Mouse (Mus musculus): ENCODE measurements around the gene Ajm1. TPM values are rescaled to one million over a fixed set of nuclear protein-coding genes. Genes with fewer than 3 reads are reported as not detected.

Ajm1 gene
- total and polyA plus RNA-seq, 2 experiments from 2014 or later, result not detected

DNA sequence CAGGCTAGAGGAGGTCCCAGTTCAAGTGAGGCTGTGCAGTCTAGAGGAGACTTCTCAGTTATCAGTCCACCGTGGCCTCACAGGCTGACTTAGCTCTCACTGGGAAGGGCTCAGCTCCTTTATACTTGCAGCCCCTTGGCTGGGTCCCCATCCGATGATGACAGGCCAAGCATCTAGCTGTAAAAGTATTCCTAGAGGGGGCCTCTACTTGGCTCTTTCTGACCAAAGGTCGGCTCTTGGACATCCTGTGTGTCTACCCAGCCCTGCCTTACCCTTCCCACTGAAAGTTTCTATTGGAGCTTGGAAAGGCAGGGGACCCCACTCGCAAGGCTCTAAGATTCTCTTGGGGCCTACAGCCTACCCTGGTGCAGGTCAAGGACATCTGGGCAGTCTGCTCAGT is 10.3 kb downstream of the Ajm1 start:
- no peak overlapping the region for H3K4me3 ChIP-seq (ENCODE audit: low read depth, low read length)
- H3K9me3 ChIP-seq (replicated peaks; ENCODE audit: control insufficient read depth, low read length), result no peaks in the 10 kb centered on the region
- no peak for DNase-seq (ENCODE audit: low spot score)
- no peak overlapping the region for H3K4me2 ChIP-seq (ENCODE audit: low read depth, low read length)
- H3K27me3 ChIP-seq (ENCODE audit: control insufficient read depth, insufficient read depth, low read length), result peaks cover 4% of the 10 kb centered on the region
- peaks cover 18% of the 10 kb centered on the region for H3K36me3 ChIP-seq (replicated peaks; ENCODE audit: control insufficient read depth, insufficient read depth, low read length)
- peaks cover 13% of the 10 kb centered on the region for H3K4me1 ChIP-seq (ENCODE audit: control insufficient read depth, insufficient read depth)
- TF ChIP-seq EP300 (IDR thresholded peaks at IDR 0.05; ENCODE audit: low read depth) (no peak), CTCF (IDR thresholded peaks at IDR 0.05; ENCODE audit: low read depth) (no peak)
- H3K27ac ChIP-seq (ENCODE audit: low read depth), result no peak overlapping the region
- WGBS, result 81% methylated on average over 4 of the region's 4 CpGs
- no peak for ATAC-seq (ENCODE audit: insufficient read depth, low read depth)
- H3K9ac ChIP-seq (replicated peaks; ENCODE audit: low read depth, low read length), result no peak overlapping the region

DNA sequence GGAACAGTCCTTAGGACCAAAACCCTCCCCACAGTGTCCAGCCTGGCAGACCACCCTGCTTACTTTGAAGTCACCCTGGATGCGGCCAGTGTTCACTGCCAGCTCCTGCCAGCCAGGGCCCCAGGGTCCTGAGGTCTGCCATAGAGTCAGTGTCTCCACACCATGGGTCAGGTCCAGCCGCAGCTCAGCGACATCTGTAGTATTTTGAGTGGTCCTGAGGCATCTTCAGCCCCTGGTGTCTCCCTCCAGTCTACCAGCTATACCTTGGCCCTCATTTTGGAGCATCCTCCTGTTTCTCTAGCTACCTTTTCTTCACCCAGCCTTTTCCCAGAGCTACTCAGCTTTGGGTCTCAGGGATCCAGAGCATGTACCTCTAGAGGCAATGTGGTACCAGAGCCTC is 12.2 kb downstream of the Ajm1 start:
- no peak overlapping the region for H3K9ac ChIP-seq (replicated peaks; ENCODE audit: low read depth, low read length)
- TF ChIP-seq CTCF (IDR thresholded peaks at IDR 0.05; ENCODE audit: low read depth) (no peak), EP300 (IDR thresholded peaks at IDR 0.05; ENCODE audit: low read depth) (no peak)
- ATAC-seq (ENCODE audit: insufficient read depth, low read depth) (no peak), DNase-seq (ENCODE audit: low spot score) (no peak)
- peaks cover 35% of the 10 kb centered on the region for H3K36me3 ChIP-seq (replicated peaks; ENCODE audit: control insufficient read depth, insufficient read depth, low read length)
- no peak overlapping the region for H3K4me3 ChIP-seq (ENCODE audit: low read depth, low read length)
- H3K4me1 ChIP-seq (ENCODE audit: control insufficient read depth, insufficient read depth), result peaks cover 7% of the 10 kb centered on the region
- H3K4me2 ChIP-seq (ENCODE audit: low read depth, low read length), result no peak overlapping the region
- WGBS, result 98% methylated on average over 3 of the region's 3 CpGs
- H3K27ac ChIP-seq (ENCODE audit: low read depth), result no peak overlapping the region
- no peaks in the 10 kb centered on the region for H3K27me3 ChIP-seq (ENCODE audit: control insufficient read depth, insufficient read depth, low read length)
- H3K9me3 ChIP-seq (replicated peaks; ENCODE audit: control insufficient read depth, low read length), result no peaks in the 10 kb centered on the region

DNA sequence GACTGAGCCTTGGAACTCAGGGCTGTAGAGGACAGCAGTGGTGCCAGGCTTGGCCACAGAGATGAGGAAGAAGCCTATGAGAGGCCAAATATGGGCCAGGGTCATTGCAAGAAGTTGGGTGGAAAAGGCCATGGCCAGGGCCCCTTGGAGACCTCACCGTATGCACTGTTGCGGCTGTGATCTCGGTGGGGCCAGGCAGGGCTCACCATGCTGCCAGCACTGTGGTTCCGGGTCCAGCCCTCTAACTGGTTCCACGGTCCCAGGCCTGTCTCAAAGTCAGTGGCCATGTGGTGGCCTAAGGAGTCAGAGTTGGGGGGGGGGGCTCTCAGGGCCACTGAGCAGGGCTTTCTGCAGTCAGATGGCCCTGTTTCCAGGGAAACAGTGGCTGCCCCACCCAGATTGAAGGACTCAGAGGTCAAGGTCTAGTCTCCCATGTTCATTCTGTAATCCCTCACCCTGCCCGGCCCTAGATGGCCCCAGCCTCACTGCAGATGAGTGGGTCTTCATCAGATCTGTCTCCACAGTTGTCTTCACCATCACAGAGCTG is 13.0 kb downstream of the Ajm1 start:
- no peak for DNase-seq (ENCODE audit: low spot score)
- no peaks in the 10 kb centered on the region for H3K27me3 ChIP-seq (ENCODE audit: control insufficient read depth, insufficient read depth, low read length)
- no peak overlapping the region for H3K4me2 ChIP-seq (ENCODE audit: low read depth, low read length)
- WGBS, result 78% methylated on average over 6 of the region's 6 CpGs
- no peak overlapping the region for H3K4me3 ChIP-seq (ENCODE audit: low read depth, low read length)
- peaks cover 43% of the 10 kb centered on the region for H3K36me3 ChIP-seq (replicated peaks; ENCODE audit: control insufficient read depth, insufficient read depth, low read length)
- H3K27ac ChIP-seq (ENCODE audit: low read depth), result no peak overlapping the region
- no peak overlapping the region for H3K9ac ChIP-seq (replicated peaks; ENCODE audit: low read depth, low read length)
- TF ChIP-seq EP300 (IDR thresholded peaks at IDR 0.05; ENCODE audit: low read depth) (no peak), CTCF (IDR thresholded peaks at IDR 0.05; ENCODE audit: low read depth) (no peak)
- ATAC-seq (ENCODE audit: insufficient read depth, low read depth), result no peak
- no peaks in the 10 kb centered on the region for H3K9me3 ChIP-seq (replicated peaks; ENCODE audit: control insufficient read depth, low read length)
- peaks cover 2% of the 10 kb centered on the region; the same call in 1 of the 2 replicates for H3K4me1 ChIP-seq (ENCODE audit: control insufficient read depth, insufficient read depth)

DNA sequence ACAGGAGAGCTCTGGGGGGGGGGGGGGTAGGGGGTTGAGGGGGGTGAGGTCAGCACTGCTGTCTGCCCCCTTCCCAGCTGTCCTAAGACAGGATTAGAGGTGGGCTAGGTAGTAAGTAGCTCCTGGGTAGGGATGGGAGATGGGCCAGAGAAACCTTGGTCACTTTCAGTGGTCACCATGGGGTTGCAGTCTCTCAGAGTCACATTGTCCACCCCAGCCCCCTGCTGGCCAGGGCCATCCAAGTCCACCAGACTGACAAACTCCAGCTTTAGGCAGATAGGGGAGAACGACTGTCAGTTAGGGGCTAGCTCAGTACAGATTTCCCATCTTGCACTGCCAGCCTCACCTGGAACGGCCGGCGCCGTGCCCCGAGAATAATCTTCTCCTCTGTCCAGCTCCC is 15.0 kb downstream of the Ajm1 start:
- no peaks in the 10 kb centered on the region for H3K9me3 ChIP-seq (replicated peaks; ENCODE audit: control insufficient read depth, low read length)
- peaks cover 63% of the 10 kb centered on the region for H3K36me3 ChIP-seq (replicated peaks; ENCODE audit: control insufficient read depth, insufficient read depth, low read length)
- no peak for ATAC-seq (ENCODE audit: insufficient read depth, low read depth)

DNA sequence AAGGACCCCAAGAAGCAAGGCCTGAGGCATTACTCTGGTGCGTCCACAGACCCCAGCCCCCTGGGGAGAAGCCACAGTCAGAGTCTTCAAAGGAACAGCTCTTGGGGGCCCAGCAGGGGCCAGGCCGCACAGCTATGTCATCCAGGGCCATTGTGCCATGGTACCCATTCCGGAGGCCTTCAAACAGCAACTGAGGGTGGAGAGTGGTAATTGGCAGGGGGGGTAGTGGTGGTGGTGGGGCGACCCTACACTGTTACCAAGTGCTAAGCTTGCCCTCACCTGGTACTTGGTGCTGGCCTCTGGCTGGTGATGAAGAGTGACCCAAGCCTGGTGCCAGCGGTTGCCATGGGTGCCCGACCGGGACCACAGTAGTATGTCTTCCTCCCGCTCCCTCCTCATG is 15.8 kb downstream of the Ajm1 start:
- no peak for ATAC-seq (ENCODE audit: insufficient read depth, low read depth)
- Histone ChIP-seq H3K9ac (replicated peaks; ENCODE audit: low read depth, low read length) (no peak overlapping the region), H3K9me3 (replicated peaks; ENCODE audit: control insufficient read depth, low read length) (no peaks in the 10 kb centered on the region), H3K4me2 (ENCODE audit: low read depth, low read length) (no peak overlapping the region), H3K4me3 (ENCODE audit: low read depth, low read length) (no peak overlapping the region), H3K36me3 (replicated peaks; ENCODE audit: control insufficient read depth, insufficient read depth, low read length) (peaks cover 65% of the 10 kb centered on the region), H3K27ac (ENCODE audit: low read depth) (no peak overlapping the region), H3K27me3 (ENCODE audit: control insufficient read depth, insufficient read depth, low read length) (no peaks in the 10 kb centered on the region), H3K4me1 (ENCODE audit: control insufficient read depth, insufficient read depth) (no peaks in the 10 kb centered on the region)
- no peak for DNase-seq (ENCODE audit: low spot score)
- TF ChIP-seq EP300 (IDR thresholded peaks at IDR 0.05; ENCODE audit: low read depth) (no peak), CTCF (IDR thresholded peaks at IDR 0.05; ENCODE audit: low read depth) (no peak)
- 92% methylated on average over 8 of the region's 8 CpGs for WGBS

More for the DNA sequence above, 15.0 kb downstream of the Ajm1 start:
- TF ChIP-seq EP300 (IDR thresholded peaks at IDR 0.05; ENCODE audit: low read depth) (no peak), CTCF (IDR thresholded peaks at IDR 0.05; ENCODE audit: low read depth) (peak; percentile 10; the same call in 1 of the 2 replicates)
- H3K9ac ChIP-seq (replicated peaks; ENCODE audit: low read depth, low read length), result no peak overlapping the region
- H3K4me1 ChIP-seq (ENCODE audit: control insufficient read depth, insufficient read depth), result no peaks in the 10 kb centered on the region
- H3K27me3 ChIP-seq (ENCODE audit: control insufficient read depth, insufficient read depth, low read length), result no peaks in the 10 kb centered on the region
- H3K4me2 ChIP-seq (ENCODE audit: low read depth, low read length), result no peak overlapping the region
- no peak for DNase-seq (ENCODE audit: low spot score)
- WGBS, result 79% methylated on average over 6 of the region's 6 CpGs
- no peak overlapping the region for H3K27ac ChIP-seq (ENCODE audit: low read depth)
- H3K4me3 ChIP-seq (ENCODE audit: low read depth, low read length), result no peak overlapping the region

DNA sequence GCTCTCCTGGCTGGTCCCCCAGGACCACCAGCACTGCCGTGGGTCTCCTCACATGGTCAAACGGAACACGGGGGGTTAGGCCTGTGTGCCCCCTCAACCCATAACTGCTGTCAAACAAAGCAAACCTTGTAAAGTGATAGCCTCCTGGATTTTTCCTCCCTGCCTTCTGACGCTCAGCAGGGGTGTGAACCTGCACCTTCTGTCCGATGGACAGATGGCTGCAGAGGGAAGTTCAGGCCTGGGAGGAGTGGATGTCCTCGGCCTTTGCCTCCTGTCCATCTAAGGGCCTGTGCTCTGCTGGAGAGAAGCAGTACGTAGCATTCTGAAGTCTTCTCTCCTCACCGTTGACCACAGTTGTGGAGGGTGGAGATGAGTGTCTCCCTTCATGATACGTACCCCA is 19.6 kb downstream of the Ajm1 start:
- TF ChIP-seq CTCF (IDR thresholded peaks at IDR 0.05; ENCODE audit: low read depth) (no peak), EP300 (IDR thresholded peaks at IDR 0.05; ENCODE audit: low read depth) (no peak)
- no peak for ATAC-seq (ENCODE audit: insufficient read depth, low read depth)
- Histone ChIP-seq H3K4me3 (ENCODE audit: low read depth, low read length) (no peak overlapping the region), H3K27ac (ENCODE audit: low read depth) (no peak overlapping the region), H3K4me2 (ENCODE audit: low read depth, low read length) (no peak overlapping the region), H3K36me3 (replicated peaks; ENCODE audit: control insufficient read depth, insufficient read depth, low read length) (peaks cover 62% of the 10 kb centered on the region), H3K9ac (replicated peaks; ENCODE audit: low read depth, low read length) (no peak overlapping the region), H3K9me3 (replicated peaks; ENCODE audit: control insufficient read depth, low read length) (no peaks in the 10 kb centered on the region), H3K27me3 (ENCODE audit: control insufficient read depth, insufficient read depth, low read length) (no peaks in the 10 kb centered on the region), H3K4me1 (ENCODE audit: control insufficient read depth, insufficient read depth) (peaks cover 11% of the 10 kb centered on the region; the same call in 1 of the 2 replicates)
- 74% methylated on average over 9 of the region's 9 CpGs for WGBS
- no peak for DNase-seq (ENCODE audit: low spot score)
